16 mouse cellular contexts compared by ENCODE assay signal in the genomic region with DNA sequence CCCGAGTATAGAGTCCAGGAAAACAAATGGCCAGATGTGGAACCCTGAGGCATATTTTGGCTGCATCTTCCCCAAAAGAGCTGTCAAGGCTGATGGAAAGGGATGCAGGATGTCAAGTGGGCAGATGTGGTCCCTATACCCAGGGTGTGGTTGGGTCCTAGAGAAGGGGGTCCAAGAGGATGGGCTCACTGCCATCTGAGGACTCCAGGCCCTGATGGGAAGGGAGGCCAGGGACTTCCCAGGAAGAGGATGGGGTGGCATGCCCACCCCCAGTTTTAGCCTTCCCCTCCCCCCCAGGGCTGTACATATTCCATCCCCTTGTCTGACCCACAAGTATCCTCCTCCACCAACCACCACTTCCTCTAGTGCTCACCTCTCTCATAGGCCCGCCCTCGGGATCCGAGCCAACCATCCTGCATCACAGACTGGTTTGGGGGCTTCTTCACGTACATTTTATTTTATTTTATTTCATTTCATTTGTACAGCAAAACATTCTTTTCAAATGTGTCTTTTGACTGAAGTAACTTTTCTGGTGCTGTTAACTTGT.
"Had no signal": no experiment of that assay in that cellular context is flagged by ENCODE, and none has a peak within 500 bp of the region (broad histone marks: within the 10 kb centered on the region; RNA-seq: fewer than 3 reads in every experiment).

No protein-coding gene starts in this region.

- H3K27me3 ChIP-seq: kidney, embryonic 15.5 days; midbrain, embryonic 12.5 days; midbrain, embryonic 15.5 days had no signal

- ATAC-seq: intestine, postnatal 0 days; liver, postnatal 0 days; lung, postnatal 0 days; midbrain, embryonic 15.5 days had no signal

- H3K4me1 ChIP-seq: kidney, embryonic 15.5 days; midbrain, embryonic 12.5 days; midbrain, embryonic 15.5 days had no signal

- DNase-seq: kidney, adult 2 months; kidney, postnatal 14 days; kidney, postnatal 4 days; liver, postnatal 0 days; lung, embryonic 14.5 days; thymus, adult 2 months; thymus, postnatal 14 days; thymus, postnatal 4 days had no signal

- H3K27ac ChIP-seq: kidney, embryonic 15.5 days; liver, embryonic 14.5 days; macrophage; midbrain, embryonic 12.5 days; midbrain, embryonic 15.5 days had no signal

- H3K9ac ChIP-seq: kidney, embryonic 15.5 days; liver, embryonic 14.5 days; liver, postnatal 0 days; lung, embryonic 14.5 days; midbrain, embryonic 12.5 days; midbrain, embryonic 15.5 days had no signal

- H3K4me3 ChIP-seq: kidney, embryonic 15.5 days; midbrain, embryonic 12.5 days; midbrain, embryonic 15.5 days had no signal

- H3K9me3 ChIP-seq: kidney, embryonic 15.5 days; midbrain, embryonic 12.5 days; midbrain, embryonic 15.5 days had no signal

- H3K4me2 ChIP-seq: kidney, embryonic 15.5 days; liver, embryonic 11.5 days; lung, embryonic 14.5 days; midbrain, embryonic 12.5 days; midbrain, embryonic 15.5 days had no signal
